ENCODE assay signal across 8 mouse cellular contexts in genomic region chr19:5560457-5561041, GRCm38 (mm10). TPM values are rescaled to one million over a fixed set of nuclear protein-coding genes. Genes with fewer than 3 reads are reported as not detected.
DNase-seq lines count a peak whose midpoint lies in the region; ATAC-seq and TF ChIP-seq lines count a peak whose summit lies in the region.

Gene Ovol1 (minus strand): TSS chr19:5560646.

- no peak for TF ChIP-seq CTCF in ES-Bruce4 (IDR thresholded peaks at IDR 0.05; ENCODE audit: low read depth, low read length)
- TF ChIP-seq CTCF in heart, postnatal 0 days (IDR thresholded peaks at IDR 0.05; ENCODE audit: low read depth): no peak

- no peak within 1 kb of the TSS for H3K27ac ChIP-seq in ES-Bruce4 (ENCODE audit: insufficient read depth, low read length)
- no peak within 1 kb of the TSS for H3K27ac ChIP-seq in heart, postnatal 0 days (ENCODE audit: low read depth)
- H3K27ac ChIP-seq in midbrain, embryonic 13.5 days: no peak within 1 kb of the TSS

- H3K9ac ChIP-seq in ES-Bruce4 (ENCODE audit: low read depth, poor library complexity, severe bottlenecking): peak within 1 kb of the TSS; percentile 37
- H3K9ac ChIP-seq in heart, postnatal 0 days (replicated peaks; ENCODE audit: low read depth, low read length): no peak within 1 kb of the TSS; the same call in 1 of the 2 replicates
- peak within 1 kb of the TSS; percentile 50; the same call in 1 of the 2 replicates for H3K9ac ChIP-seq in midbrain, embryonic 13.5 days (replicated peaks)

- DNase-seq in CD4-positive helper T cell, adult 2 months (ENCODE audit: low read depth, low spot score): peak; percentile 25
- DNase-seq in heart, postnatal 0 days (ENCODE audit: low spot score): no peak
- no peak for DNase-seq in large intestine, adult 2 months (ENCODE audit: low read depth, low spot score)
- no peak for DNase-seq in left cerebral cortex, postnatal 14 days (ENCODE audit: low spot score in 2 of 2)
- no peak for DNase-seq in ovary, adult 18-20 months (ENCODE audit: low spot score)

- peaks cover 5% of the 10 kb centered on the region for H3K27me3 ChIP-seq in ES-Bruce4 (ENCODE audit: control insufficient read depth, insufficient read depth, low read length, poor library complexity, severe bottlenecking)
- peaks cover 90% of the 10 kb centered on the region for H3K27me3 ChIP-seq in heart, postnatal 0 days (ENCODE audit: control insufficient read depth, insufficient read depth, low read length)
- peaks cover 98% of the 10 kb centered on the region for H3K27me3 ChIP-seq in midbrain, embryonic 13.5 days

- peak within 1 kb of the TSS; percentile 62 for H3K4me2 ChIP-seq in heart, postnatal 0 days (ENCODE audit: low read depth, low read length)
- H3K4me2 ChIP-seq in midbrain, embryonic 13.5 days (replicated peaks): peak within 1 kb of the TSS; percentile 55

- ATAC-seq in heart, postnatal 0 days (ENCODE audit: insufficient read depth, low read depth): no peak
- ATAC-seq in midbrain, embryonic 13.5 days: no peak
- no peak for ATAC-seq in frontal cortex, adult (ENCODE audit: low TSS enrichment)

- H3K4me1 ChIP-seq in ES-Bruce4 (ENCODE audit: control insufficient read depth, insufficient read depth, low read length): no peaks in the 10 kb centered on the region
- peaks cover 15% of the 10 kb centered on the region for H3K4me1 ChIP-seq in heart, postnatal 0 days (ENCODE audit: control insufficient read depth, insufficient read depth)
- peaks cover 17% of the 10 kb centered on the region for H3K4me1 ChIP-seq in midbrain, embryonic 13.5 days (replicated peaks)

- intact Hi-C loops in left cerebral cortex, postnatal 14 days (cut with DNase I): loop anchor here (10.0 kb wide), 1 partner anchor 126 kb away; no protein-coding TSS in a partner anchor

- H3K4me3 ChIP-seq in ES-Bruce4 (ENCODE audit: low read depth, low read length): peak within 1 kb of the TSS; percentile 56
- peak within 1 kb of the TSS; percentile 40 for H3K4me3 ChIP-seq in heart, postnatal 0 days (ENCODE audit: low read depth, low read length)
- H3K4me3 ChIP-seq in midbrain, embryonic 13.5 days (replicated peaks): peak within 1 kb of the TSS; percentile 34

- no peaks in the 10 kb centered on the region for H3K9me3 ChIP-seq in ES-Bruce4 (replicated peaks; ENCODE audit: control insufficient read depth, insufficient read depth, low read length, poor library complexity, severe bottlenecking)
- H3K9me3 ChIP-seq in heart, postnatal 0 days (replicated peaks; ENCODE audit: control insufficient read depth, low read length): no peaks in the 10 kb centered on the region
- no peaks in the 10 kb centered on the region for H3K9me3 ChIP-seq in midbrain, embryonic 13.5 days

- no peak for TF ChIP-seq EP300 in ES-Bruce4 (IDR thresholded peaks at IDR 0.05; ENCODE audit: insufficient read depth, low read depth, low read length)
- no peak for TF ChIP-seq EP300 in heart, postnatal 0 days (IDR thresholded peaks at IDR 0.05; ENCODE audit: low read depth)

- H3K36me3 ChIP-seq in ES-Bruce4 (ENCODE audit: control insufficient read depth, insufficient read depth, low read length, poor library complexity, severe bottlenecking): no peaks in the 10 kb centered on the region
- no peaks in the 10 kb centered on the region for H3K36me3 ChIP-seq in heart, postnatal 0 days (replicated peaks; ENCODE audit: control insufficient read depth, insufficient read depth, low read length)
- no peaks in the 10 kb centered on the region for H3K36me3 ChIP-seq in midbrain, embryonic 13.5 days

- no peak for TF ChIP-seq POLR2A in ES-Bruce4 (IDR thresholded peaks at IDR 0.05; ENCODE audit: insufficient read depth, low read length)

- 1% methylated on average over 57 of the region's 57 CpGs for WGBS in heart, postnatal 0 days
- 1% methylated on average over 57 of the region's 57 CpGs for WGBS in large intestine, adult 2 months
- WGBS in midbrain, embryonic 13.5 days: 1% methylated on average over 57 of the region's 57 CpGs

RNA-seq across cellular contexts. Expression of gene Ovol1, which starts in this region (rescaled TPM):
- 0.46 and 0.52 TPM in 2 replicates for polyA plus RNA-seq in ES-Bruce4 (2011; ENCODE audit: insufficient read depth, insufficient read length, low read depth, missing spikeins)
- total RNA-seq in heart, postnatal 0 days (2014; rRNA removed; ENCODE audit: low replicate concordance): not detected in 2 replicates
- polyA plus RNA-seq in heart, postnatal 0 days (2015; fragmentation: Nextera tagmentation; extraction: Ambion mirVana): 0.05 TPM in 1 of 2 replicates, not detected in the other
- polyA plus RNA-seq in large intestine, adult 2 months (2012; rRNA removed): 26.6 and 45.5 TPM in 2 replicates
- 0.14 TPM in 1 of 2 replicates, not detected in the other for polyA plus RNA-seq in midbrain, embryonic 13.5 days (2015; fragmentation: Nextera tagmentation; extraction: Ambion mirVana)
- not detected for total RNA-seq in left cerebral cortex, postnatal 14 days (2021)

Comparison
In these comparisons a context has a peak if more than half of its experiments do, and no peak if none do; other contexts are left out.
1. RNA of gene Ovol1 (polyA plus RNA-seq): 26.6 to 45.5 TPM in large intestine, adult 2 months; 0.46 to 0.52 TPM in ES-Bruce4, 0.05 TPM in heart, postnatal 0 days and 0.14 TPM in midbrain, embryonic 13.5 days; every median in the first group is over 10 times any median in the second.
2. Peak in every context shown above with its lines, with median percentiles within 50 percentile points of each other: H3K4me3 ChIP-seq.